Mouse (Mus musculus): ENCODE data around the gene Olfr763. TPM values are rescaled to one million over a fixed set of nuclear protein-coding genes. Genes with fewer than 3 reads are reported as not detected.
"Not testable (repeated sequence)": the region's sequence is repeated elsewhere in the genome, so short reads cannot be mapped to it uniquely, and the experiment has no call there.

Gene Olfr763
- polyA plus RNA-seq, 1 experiment from 2014 or later, result not detected

DNA sequence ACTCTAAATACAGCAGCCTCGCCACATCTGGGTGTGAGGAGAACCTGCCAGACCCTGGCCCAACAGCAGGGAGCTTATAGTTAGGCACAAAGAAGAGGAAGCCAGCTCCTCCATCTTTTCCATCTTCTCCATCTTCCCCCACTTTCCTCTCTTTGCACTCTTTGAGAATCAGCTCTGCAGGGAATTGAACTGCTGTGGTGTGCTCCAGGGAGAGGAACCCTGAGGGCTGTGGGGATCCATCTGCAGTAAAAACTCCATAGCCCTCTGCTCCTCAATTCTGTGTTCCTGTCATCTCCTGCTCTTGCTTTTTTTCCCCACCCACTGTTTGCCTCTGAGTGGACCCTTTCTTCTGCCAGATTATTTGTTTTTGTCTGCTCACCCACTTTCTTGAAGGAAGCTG is 21.5 kb upstream of the Olfr763 start, which contains the start of gene Olfr9:
Gene Olfr9, plus strand, starts transcription at position 301 of the 400 bp plus-strand sequence.
- not testable (repeated sequence) for H3K27ac ChIP-seq (ENCODE audit: low read depth, low read length); H3K27me3 ChIP-seq (replicated peaks; ENCODE audit: control insufficient read depth, insufficient read depth, low read length); H3K9me3 ChIP-seq (ENCODE audit: control insufficient read depth, low read length); H3K9ac ChIP-seq (ENCODE audit: low read depth, low read length); H3K4me3 ChIP-seq (ENCODE audit: low read length); H3K4me2 ChIP-seq (ENCODE audit: low read length); H3K4me1 ChIP-seq (ENCODE audit: control insufficient read depth, insufficient read depth, low read depth, low read length); ATAC-seq; H3K36me3 ChIP-seq (ENCODE audit: control insufficient read depth, insufficient read depth, low read length)
- WGBS, result 73% methylated on average over 1 of the region's 1 CpGs

DNA sequence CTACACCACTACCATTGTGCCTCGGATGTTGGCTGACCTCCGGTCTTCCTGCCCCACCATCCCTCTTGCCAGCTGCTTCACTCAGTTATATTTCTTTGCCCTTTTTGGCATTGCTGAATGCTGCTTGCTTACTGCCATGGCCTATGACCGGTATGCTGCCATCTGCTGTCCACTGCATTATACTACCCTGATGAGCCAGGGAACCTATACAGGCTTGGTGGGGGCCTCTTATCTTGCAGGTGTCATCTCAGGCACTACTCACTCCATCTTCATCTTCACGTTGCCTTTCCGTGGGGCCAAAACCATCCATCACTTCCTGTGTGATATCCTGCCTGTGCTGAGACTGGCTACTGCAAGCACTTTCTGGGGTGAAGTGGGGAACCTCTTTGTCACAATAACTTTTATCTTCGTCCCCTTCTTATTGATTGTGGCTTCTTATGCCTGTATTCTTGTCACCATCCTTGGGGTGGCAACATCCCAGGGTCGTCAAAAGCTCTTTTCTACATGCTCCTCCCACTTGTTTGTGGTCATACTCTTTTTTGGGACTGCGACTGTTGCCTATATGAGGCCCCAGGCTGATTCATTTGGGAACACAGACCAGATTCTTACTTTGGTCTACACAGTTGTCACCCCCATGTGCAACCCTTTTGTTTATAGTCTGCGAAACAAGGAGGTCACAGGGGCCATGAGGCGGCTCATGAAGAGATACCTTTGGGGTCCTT is 20.3 kb upstream of the Olfr763 start:
- not testable (repeated sequence) for H3K27me3 ChIP-seq (replicated peaks; ENCODE audit: control insufficient read depth, insufficient read depth, low read length); H3K27ac ChIP-seq (ENCODE audit: low read depth, low read length); H3K4me2 ChIP-seq (ENCODE audit: low read length); H3K9me3 ChIP-seq (ENCODE audit: control insufficient read depth, low read length); H3K4me1 ChIP-seq (ENCODE audit: control insufficient read depth, insufficient read depth, low read depth, low read length); H3K4me3 ChIP-seq (ENCODE audit: low read length); H3K36me3 ChIP-seq (ENCODE audit: control insufficient read depth, insufficient read depth, low read length); H3K9ac ChIP-seq (ENCODE audit: low read depth, low read length)
- 69% methylated on average over 7 of the region's 10 CpGs for WGBS
- 0 out of 2 replicates have a peak, but pooled peaks have one; percentile 58 for ATAC-seq

DNA sequence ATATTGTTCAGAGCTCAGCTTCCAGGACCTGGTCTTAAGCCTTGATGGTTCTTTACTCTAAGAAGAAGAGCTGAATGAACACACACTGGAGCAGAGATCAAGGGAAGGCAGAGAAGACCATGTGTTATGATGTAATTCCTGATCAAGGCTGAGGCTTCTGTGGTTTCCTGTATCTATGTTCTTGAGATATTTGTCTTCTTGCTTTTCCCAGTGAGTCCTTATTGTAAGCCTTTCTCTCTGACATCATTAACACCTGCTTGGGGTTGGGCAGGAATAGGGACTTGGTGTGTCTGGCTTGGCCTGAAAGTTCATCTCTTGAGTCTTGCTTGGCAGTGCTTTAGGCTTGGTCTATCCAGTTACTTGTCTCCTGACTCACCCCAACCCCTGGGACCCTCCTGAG is 19.6 kb upstream of the Olfr763 start:
- Histone ChIP-seq H3K4me2 (ENCODE audit: low read length) (no peak overlapping the region), H3K27ac (ENCODE audit: low read depth, low read length) (no peak overlapping the region), H3K9ac (ENCODE audit: low read depth, low read length) (no peak overlapping the region), H3K4me1 (ENCODE audit: control insufficient read depth, insufficient read depth, low read depth, low read length) (no peaks in the 10 kb centered on the region), H3K36me3 (ENCODE audit: control insufficient read depth, insufficient read depth, low read length) (no peaks in the 10 kb centered on the region), H3K4me3 (ENCODE audit: low read length) (no peak overlapping the region), H3K9me3 (ENCODE audit: control insufficient read depth, low read length) (no peaks in the 10 kb centered on the region), H3K27me3 (replicated peaks; ENCODE audit: control insufficient read depth, insufficient read depth, low read length) (no peaks in the 10 kb centered on the region)
- no peak for ATAC-seq

DNA sequence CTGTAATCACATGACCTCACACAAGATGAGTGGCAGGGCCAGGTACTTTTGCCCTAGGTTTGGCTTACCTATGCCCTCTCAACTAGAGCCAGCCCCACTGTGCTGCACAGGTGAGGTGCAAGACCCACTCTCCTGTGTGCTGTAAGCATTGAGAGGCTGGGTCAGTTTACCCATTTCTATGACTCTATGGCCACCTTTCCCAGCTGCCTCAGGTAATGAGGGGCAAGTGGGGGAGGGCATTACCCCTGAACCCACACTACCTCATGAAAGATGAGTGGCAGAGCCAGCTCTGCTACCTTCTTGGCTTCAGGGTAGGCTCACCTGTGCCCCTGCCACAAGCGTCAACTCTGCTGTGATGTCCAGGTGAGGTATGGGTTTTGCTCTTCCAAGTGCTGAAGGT is 14.8 kb upstream of the Olfr763 start:
- no peak for ATAC-seq
- no peaks in the 10 kb centered on the region for H3K4me1 ChIP-seq (ENCODE audit: control insufficient read depth, insufficient read depth, low read depth, low read length)
- H3K9ac ChIP-seq (ENCODE audit: low read depth, low read length), result no peak overlapping the region
- H3K4me3 ChIP-seq (ENCODE audit: low read length), result no peak overlapping the region
- no peak overlapping the region for H3K27ac ChIP-seq (ENCODE audit: low read depth, low read length)
- no peaks in the 10 kb centered on the region for H3K9me3 ChIP-seq (ENCODE audit: control insufficient read depth, low read length)
- H3K27me3 ChIP-seq (replicated peaks; ENCODE audit: control insufficient read depth, insufficient read depth, low read length), result no peaks in the 10 kb centered on the region
- WGBS, result 85% methylated on average over 1 of the region's 1 CpGs
- H3K36me3 ChIP-seq (ENCODE audit: control insufficient read depth, insufficient read depth, low read length), result no peaks in the 10 kb centered on the region
- H3K4me2 ChIP-seq (ENCODE audit: low read length), result no peak overlapping the region

DNA sequence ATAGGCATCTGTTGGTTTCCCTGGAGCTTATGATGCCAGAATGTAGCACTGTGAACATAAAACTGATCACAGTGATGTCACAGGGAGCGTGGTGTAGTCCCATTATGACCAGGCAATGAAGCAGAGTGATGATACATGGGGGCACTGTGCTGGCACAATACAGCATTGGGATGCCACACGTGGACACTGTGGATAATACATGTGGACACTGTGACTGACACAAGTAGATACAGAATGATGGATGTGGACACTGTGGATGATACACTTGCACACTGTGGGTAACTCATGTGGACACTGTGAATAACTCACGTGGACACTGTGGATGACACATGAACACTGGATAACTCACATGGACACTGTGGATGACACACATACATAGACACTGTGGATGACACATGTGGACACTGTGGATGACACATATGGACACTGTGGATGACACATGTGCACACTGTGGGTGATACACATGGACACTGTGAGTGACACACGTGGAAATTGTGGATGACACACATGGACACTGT is 14.0 kb upstream of the Olfr763 start:
- Histone ChIP-seq H3K4me2 (ENCODE audit: low read length) (no peak overlapping the region), H3K9me3 (ENCODE audit: control insufficient read depth, low read length) (no peaks in the 10 kb centered on the region), H3K4me1 (ENCODE audit: control insufficient read depth, insufficient read depth, low read depth, low read length) (no peaks in the 10 kb centered on the region), H3K4me3 (ENCODE audit: low read length) (no peak overlapping the region), H3K9ac (ENCODE audit: low read depth, low read length) (no peak overlapping the region), H3K27ac (ENCODE audit: low read depth, low read length) (no peak overlapping the region), H3K36me3 (ENCODE audit: control insufficient read depth, insufficient read depth, low read length) (no peaks in the 10 kb centered on the region), H3K27me3 (replicated peaks; ENCODE audit: control insufficient read depth, insufficient read depth, low read length) (no peaks in the 10 kb centered on the region)
- 0 out of 2 replicates have a peak, but pooled peaks have one; percentile 24 for ATAC-seq
- 77% methylated on average over 4 of the region's 4 CpGs for WGBS

DNA sequence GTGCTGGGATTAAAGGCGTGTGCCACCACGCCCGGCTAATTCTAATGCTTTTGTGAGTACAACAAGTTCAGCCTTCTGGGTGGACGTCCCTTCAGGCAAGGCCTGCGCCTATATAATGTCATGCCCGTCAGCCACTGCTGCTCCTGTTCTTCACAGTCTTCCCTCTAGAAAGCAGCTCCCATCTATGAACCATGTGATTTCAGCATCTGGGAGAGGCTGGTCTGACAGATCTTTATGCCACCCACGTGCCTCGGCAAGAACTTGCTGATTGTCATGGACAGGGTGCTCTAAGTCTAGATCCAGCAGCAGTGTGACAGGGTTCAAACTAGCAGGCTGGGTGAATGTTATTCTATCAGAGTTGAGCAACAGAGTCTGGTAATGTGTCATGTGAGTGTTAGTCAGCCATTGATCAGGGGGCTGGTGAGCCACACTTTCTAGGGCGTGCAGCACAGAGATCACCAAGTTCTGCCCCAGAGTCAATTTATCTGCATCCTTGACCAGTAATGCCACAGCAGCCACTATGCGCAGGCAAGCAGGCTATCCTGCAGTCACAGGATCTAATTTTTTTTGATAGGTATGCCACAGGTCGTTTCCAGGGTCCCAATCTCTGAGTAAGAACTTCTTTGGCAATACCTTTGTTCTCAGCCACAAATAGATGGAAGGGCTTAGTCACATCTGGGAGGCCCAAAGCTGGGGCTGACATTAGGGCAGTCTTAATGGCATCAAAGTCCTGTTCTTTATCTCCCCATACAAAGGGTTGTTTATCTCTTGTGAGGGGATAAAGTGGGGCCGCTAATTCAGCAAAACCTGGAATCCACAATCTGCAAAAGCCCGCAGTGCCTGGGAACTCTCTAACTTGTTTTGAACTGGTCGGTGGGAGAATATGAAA is 6.3 kb upstream of the Olfr763 start:
- Histone ChIP-seq H3K9ac (ENCODE audit: low read depth, low read length) (no peak overlapping the region), H3K4me2 (ENCODE audit: low read length) (no peak overlapping the region), H3K4me1 (ENCODE audit: control insufficient read depth, insufficient read depth, low read depth, low read length) (no peaks in the 10 kb centered on the region), H3K27ac (ENCODE audit: low read depth, low read length) (no peak overlapping the region), H3K27me3 (replicated peaks; ENCODE audit: control insufficient read depth, insufficient read depth, low read length) (no peaks in the 10 kb centered on the region), H3K4me3 (ENCODE audit: low read length) (no peak overlapping the region), H3K36me3 (ENCODE audit: control insufficient read depth, insufficient read depth, low read length) (no peaks in the 10 kb centered on the region), H3K9me3 (ENCODE audit: control insufficient read depth, low read length) (no peaks in the 10 kb centered on the region)
- WGBS, result 82% methylated on average over 14 of the region's 14 CpGs
- no peak for ATAC-seq

DNA sequence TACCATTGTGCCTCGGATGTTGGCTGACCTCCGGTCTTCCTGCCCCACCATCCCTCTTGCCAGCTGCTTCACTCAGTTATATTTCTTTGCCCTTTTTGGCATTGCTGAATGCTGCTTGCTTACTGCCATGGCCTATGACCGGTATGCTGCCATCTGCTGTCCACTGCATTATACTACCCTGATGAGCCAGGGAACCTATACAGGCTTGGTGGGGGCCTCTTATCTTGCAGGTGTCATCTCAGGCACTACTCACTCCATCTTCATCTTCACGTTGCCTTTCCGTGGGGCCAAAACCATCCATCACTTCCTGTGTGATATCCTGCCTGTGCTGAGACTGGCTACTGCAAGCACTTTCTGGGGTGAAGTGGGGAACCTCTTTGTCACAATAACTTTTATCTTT is 920 bp downstream of the Olfr763 start:
- H3K4me2 ChIP-seq (ENCODE audit: low read length); H3K27ac ChIP-seq (ENCODE audit: low read depth, low read length); H3K9ac ChIP-seq (ENCODE audit: low read depth, low read length); H3K27me3 ChIP-seq (replicated peaks; ENCODE audit: control insufficient read depth, insufficient read depth, low read length); H3K36me3 ChIP-seq (ENCODE audit: control insufficient read depth, insufficient read depth, low read length); H3K9me3 ChIP-seq (ENCODE audit: control insufficient read depth, low read length); H3K4me1 ChIP-seq (ENCODE audit: control insufficient read depth, insufficient read depth, low read depth, low read length); H3K4me3 ChIP-seq (ENCODE audit: low read length): not testable (repeated sequence)
- peak; percentile 56; the same call in 1 of the 2 replicates for ATAC-seq
- WGBS, result 67% methylated on average over 1 of the region's 5 CpGs

DNA sequence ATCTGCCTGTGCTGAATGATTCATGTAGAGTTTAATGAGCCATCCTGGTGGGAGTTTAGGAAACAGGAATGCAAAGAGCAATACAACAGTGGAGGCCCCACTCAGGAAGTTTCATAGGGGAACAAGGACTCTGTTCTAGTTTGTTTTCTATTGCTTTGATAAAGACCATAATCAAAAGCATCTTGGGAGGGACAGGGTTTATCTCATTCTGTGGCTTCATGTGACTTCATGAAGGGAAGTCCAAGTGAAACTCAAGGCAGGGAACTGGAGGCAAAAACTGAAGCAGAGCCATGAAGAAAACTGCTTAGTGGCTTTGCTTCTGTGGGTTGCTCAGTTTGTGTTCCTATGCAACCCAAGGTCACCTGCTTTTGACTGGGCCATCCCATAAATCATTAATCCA is 3.9 kb downstream of the Olfr763 start:
- Histone ChIP-seq H3K27me3 (replicated peaks; ENCODE audit: control insufficient read depth, insufficient read depth, low read length) (no peaks in the 10 kb centered on the region), H3K4me1 (ENCODE audit: control insufficient read depth, insufficient read depth, low read depth, low read length) (no peaks in the 10 kb centered on the region), H3K27ac (ENCODE audit: low read depth, low read length) (no peak overlapping the region), H3K9me3 (ENCODE audit: control insufficient read depth, low read length) (no peaks in the 10 kb centered on the region), H3K9ac (ENCODE audit: low read depth, low read length) (no peak overlapping the region), H3K36me3 (ENCODE audit: control insufficient read depth, insufficient read depth, low read length) (no peaks in the 10 kb centered on the region), H3K4me2 (ENCODE audit: low read length) (no peak overlapping the region), H3K4me3 (ENCODE audit: low read length) (no peak overlapping the region)
- ATAC-seq, result no peak

DNA sequence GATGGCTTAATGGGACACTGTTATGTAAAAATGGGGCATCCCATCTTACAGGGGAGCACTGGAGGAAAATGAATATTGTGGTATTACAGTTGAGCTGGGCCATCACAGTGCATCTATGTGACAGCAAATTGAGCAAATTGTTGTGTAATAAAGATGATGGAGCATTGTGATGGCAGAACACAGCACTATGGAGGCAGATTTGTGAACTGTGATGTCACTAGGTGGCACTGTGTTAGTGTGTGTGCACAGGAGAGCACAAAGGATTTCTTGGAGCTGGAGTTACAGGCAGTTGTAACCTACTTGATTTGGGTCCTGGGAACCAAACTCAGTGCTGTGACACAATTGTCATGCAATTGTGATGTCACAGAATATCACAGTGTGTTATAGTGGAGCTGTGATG is 12.7 kb downstream of the Olfr763 start:
- no peaks in the 10 kb centered on the region for H3K36me3 ChIP-seq (ENCODE audit: control insufficient read depth, insufficient read depth, low read length)
- no peak overlapping the region for H3K9ac ChIP-seq (ENCODE audit: low read depth, low read length)
- H3K27me3 ChIP-seq (replicated peaks; ENCODE audit: control insufficient read depth, insufficient read depth, low read length), result no peaks in the 10 kb centered on the region
- H3K4me2 ChIP-seq (ENCODE audit: low read length), result no peak overlapping the region
- H3K9me3 ChIP-seq (ENCODE audit: control insufficient read depth, low read length), result no peaks in the 10 kb centered on the region
- ATAC-seq, result no peak
- no peak overlapping the region for H3K27ac ChIP-seq (ENCODE audit: low read depth, low read length)
- no peak overlapping the region for H3K4me3 ChIP-seq (ENCODE audit: low read length)
- H3K4me1 ChIP-seq (ENCODE audit: control insufficient read depth, insufficient read depth, low read depth, low read length), result no peaks in the 10 kb centered on the region

Data from hindbrain, embryonic 16.5 days (tissue).